Mouse (Mus musculus): ENCODE measurements around the gene Tesc. TPM values are rescaled to one million over a fixed set of nuclear protein-coding genes. Genes with fewer than 3 reads are reported as not detected.

Gene Tesc
- total and polyA plus RNA-seq, 3 experiments = 0.34 to 0.80 TPM; not detected in 1

DNA sequence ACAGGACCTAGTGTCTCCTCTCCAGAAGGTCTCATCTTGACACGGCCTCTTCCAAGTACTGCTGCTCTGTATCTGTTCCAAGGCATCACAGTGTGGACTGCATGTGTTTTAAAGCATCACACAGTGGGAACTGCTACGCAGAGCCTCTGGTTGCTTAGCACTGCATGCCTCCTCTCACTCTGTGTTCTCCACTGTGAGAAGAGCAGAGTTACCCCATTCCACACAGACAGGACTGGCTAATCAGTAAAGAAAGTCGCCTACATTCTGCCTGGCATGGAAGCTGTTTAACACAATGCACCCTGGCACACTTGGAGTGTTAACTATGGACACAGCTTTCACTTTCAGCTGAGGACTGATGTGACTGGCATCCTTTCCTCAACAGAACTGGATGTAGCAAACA, 68.8 kb downstream of the Tesc start:
- DNase-seq (ENCODE audit: extremely low read depth) = no peak
- TF ChIP-seq GABPA (IDR thresholded peaks at IDR 0.05; ENCODE audit: insufficient replicate concordance, low read depth, low read length) = no peak
- TF ChIP-seq RCOR1 (conservative IDR thresholded peaks at IDR 0.05; ENCODE audit: low read depth, low read length) = no peak
- no peak for TF ChIP-seq MEF2A (IDR thresholded peaks at IDR 0.05; ENCODE audit: borderline replicate concordance, low read depth, low read length)
- no peak for TF ChIP-seq POLR2A (IDR thresholded peaks at IDR 0.05; ENCODE audit: low read depth, low read length)
- no peak for TF ChIP-seq EP300 (IDR thresholded peaks at IDR 0.05; ENCODE audit: low read length)
- no peak for TF ChIP-seq HCFC1 (IDR thresholded peaks at IDR 0.05; ENCODE audit: low read depth, low read length)
- no peak for TF ChIP-seq JUND (conservative IDR thresholded peaks at IDR 0.05; ENCODE audit: low read depth, low read length)
- TF ChIP-seq ZNF384 (IDR thresholded peaks at IDR 0.05; ENCODE audit: low read depth, low read length) = no peak
- no peak for TF ChIP-seq RAD21 (IDR thresholded peaks at IDR 0.05; ENCODE audit: low read depth, low read length)
- no peak for TF ChIP-seq MYC (IDR thresholded peaks at IDR 0.05; ENCODE audit: low read depth, low read length)
- TF ChIP-seq NRF1 (IDR thresholded peaks at IDR 0.05; ENCODE audit: low read depth, low read length) = no peak
- no peak for TF ChIP-seq ETS1 (conservative IDR thresholded peaks at IDR 0.05; ENCODE audit: low read depth, low read length)
- no peak for TF ChIP-seq USF2 (conservative IDR thresholded peaks at IDR 0.05; ENCODE audit: low read depth, low read length)
- H3K4me2 ChIP-seq (ENCODE audit: insufficient read depth, low read depth, poor library complexity, severe bottlenecking) = no peak overlapping the region
- H3K27me3 ChIP-seq (replicated peaks) = no peaks in the 10 kb centered on the region
- in situ Hi-C loops (cut with MboI; ENCODE audit: low pct_ligation_motif_present, low pct_unique_long_range_greater_than_20kb, low sequenced_read_pairs) = no loop called here
- H3K9me3 ChIP-seq (replicated peaks; ENCODE audit: low read length) = peaks cover under 1% of the 10 kb centered on the region
- H3K9ac ChIP-seq (ENCODE audit: insufficient read depth, low read depth) = no peak overlapping the region
- H3K36me3 ChIP-seq (replicated peaks in 1 of 2; ENCODE audit: control insufficient read depth in 1 of 2, insufficient read depth in 1 of 2, low read length in 1 of 2) = peaks cover 56 to 99% of the 10 kb centered on the region in 2 experiments
- H3K79me2 ChIP-seq (replicated peaks; ENCODE audit: control insufficient read depth, extremely low read depth, insufficient read depth, poor library complexity, severe bottlenecking) = no peaks in the 10 kb centered on the region
- H3K4me3 ChIP-seq (replicated peaks in 1 of 3; ENCODE audit: low read depth in 2 of 3, low read length in 2 of 3, poor library complexity in 1 of 3) = no peak overlapping the region
- dilution Hi-C loops (cut with MboI; ENCODE audit: extremely low pct_ligation_motif_present, extremely low pct_unique_long_range_greater_than_20kb, low sequenced_read_pairs) = no loop called here
- H3K27ac ChIP-seq (ENCODE audit: insufficient read depth, low read depth) = no peak overlapping the region
- no peaks in the 10 kb centered on the region for H3K4me1 ChIP-seq (ENCODE audit: control insufficient read depth in 1 of 2, insufficient read depth in 2 of 2)

DNA sequence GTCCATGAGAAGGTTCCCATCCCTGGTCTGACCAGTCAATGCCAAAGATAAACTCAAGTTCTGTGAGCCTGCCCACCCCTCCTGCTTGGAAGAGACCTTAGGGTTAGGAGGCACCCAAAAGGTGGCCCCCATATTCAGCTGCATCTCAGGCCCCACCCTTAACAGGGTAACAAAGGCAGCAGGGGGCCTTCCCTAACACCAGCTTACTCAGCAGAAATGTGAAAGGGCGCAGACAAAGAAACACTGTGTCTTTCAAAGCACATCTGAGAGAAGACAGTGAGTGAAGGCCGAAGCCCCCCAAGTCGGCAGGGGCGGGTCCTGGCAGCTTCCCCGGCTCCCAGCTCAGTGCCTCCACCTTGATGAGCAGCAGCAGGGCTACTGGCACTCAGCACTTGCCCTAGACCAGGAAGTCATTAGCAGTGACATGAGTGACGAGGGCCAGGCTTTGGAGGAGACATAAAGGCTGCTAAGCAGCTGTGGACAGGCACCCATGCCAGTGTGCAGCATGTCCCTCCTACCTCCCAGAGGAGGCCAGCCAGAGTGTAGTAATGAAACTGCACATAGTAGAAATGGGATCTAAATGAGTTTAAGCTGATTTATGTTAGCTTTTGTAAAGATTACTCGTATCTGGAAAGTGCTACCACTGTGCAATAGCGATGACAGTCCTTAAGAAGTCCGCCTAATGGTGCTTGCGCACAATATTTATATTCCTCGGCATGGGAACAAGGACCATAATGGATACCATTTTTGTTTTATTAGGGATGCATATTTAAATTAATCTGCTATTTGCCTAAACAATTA, 71.7 kb downstream of the Tesc start:
- Histone ChIP-seq H3K36me3 (replicated peaks in 1 of 2; ENCODE audit: control insufficient read depth in 1 of 2, insufficient read depth in 1 of 2, low read length in 1 of 2) (peaks cover 27 to 83% of the 10 kb centered on the region in 2 experiments), H3K9ac (ENCODE audit: insufficient read depth, low read depth) (no peak overlapping the region), H3K27me3 (replicated peaks) (no peaks in the 10 kb centered on the region), H3K79me2 (replicated peaks; ENCODE audit: control insufficient read depth, extremely low read depth, insufficient read depth, poor library complexity, severe bottlenecking) (no peaks in the 10 kb centered on the region), H3K9me3 (replicated peaks; ENCODE audit: low read length) (no peaks in the 10 kb centered on the region), H3K4me3 (replicated peaks in 1 of 3; ENCODE audit: low read depth in 2 of 3, low read length in 2 of 3, poor library complexity in 1 of 3) (no peak overlapping the region), H3K4me1 (ENCODE audit: control insufficient read depth in 1 of 2, insufficient read depth in 2 of 2) (no peaks in the 10 kb centered on the region), H3K4me2 (ENCODE audit: insufficient read depth, low read depth, poor library complexity, severe bottlenecking) (no peak overlapping the region), H3K27ac (ENCODE audit: insufficient read depth, low read depth) (no peak overlapping the region)
- in situ Hi-C loops (cut with MboI; ENCODE audit: low pct_ligation_motif_present, low pct_unique_long_range_greater_than_20kb, low sequenced_read_pairs) (no loop called here), dilution Hi-C loops (cut with MboI; ENCODE audit: extremely low pct_ligation_motif_present, extremely low pct_unique_long_range_greater_than_20kb, low sequenced_read_pairs) (no loop called here)
- no peak for DNase-seq (ENCODE audit: extremely low read depth)
- TF ChIP-seq PAX5 (IDR thresholded peaks at IDR 0.05; ENCODE audit: low read length) (no peak), UBTF (IDR thresholded peaks at IDR 0.05; ENCODE audit: low read depth, low read length) (no peak), MXI1 (IDR thresholded peaks at IDR 0.05; ENCODE audit: low read depth, low read length) (no peak), POLR2AphosphoS2 (IDR thresholded peaks at IDR 0.05; ENCODE audit: low read depth, low read length) (no peak), MYC (IDR thresholded peaks at IDR 0.05; ENCODE audit: low read depth, low read length) (no peak), E2F4 (IDR thresholded peaks at IDR 0.05; ENCODE audit: insufficient replicate concordance, low read depth, low read length) (no peak), ZC3H11A (IDR thresholded peaks at IDR 0.05; ENCODE audit: low read depth, low read length) (no peak), MAFK (IDR thresholded peaks at IDR 0.05; ENCODE audit: insufficient replicate concordance, low read length) (no peak), IRF4 (IDR thresholded peaks at IDR 0.05; ENCODE audit: low read depth, low read length) (no peak), MEF2A (IDR thresholded peaks at IDR 0.05; ENCODE audit: borderline replicate concordance, low read depth, low read length) (no peak), EP300 (IDR thresholded peaks at IDR 0.05; ENCODE audit: low read length) (no peak), RAD21 (IDR thresholded peaks at IDR 0.05; ENCODE audit: low read depth, low read length) (no peak), CTCF (conservative IDR thresholded peaks at IDR 0.05 in 1 of 2, IDR thresholded peaks at IDR 0.05 in 1 of 2; ENCODE audit: low read depth in 2 of 2, low read length in 2 of 2) (no peak), POLR2A (IDR thresholded peaks at IDR 0.05; ENCODE audit: low read depth, low read length) (no peak), BHLHE40 (IDR thresholded peaks at IDR 0.05; ENCODE audit: low read depth, low read length) (no peak), HCFC1 (IDR thresholded peaks at IDR 0.05; ENCODE audit: low read depth, low read length) (no peak), USF2 (conservative IDR thresholded peaks at IDR 0.05; ENCODE audit: low read depth, low read length) (no peak), SIN3A (IDR thresholded peaks at IDR 0.05; ENCODE audit: low read length) (no peak)

Data from CH12.LX (cell line).